Mouse (Mus musculus) midbrain, embryonic 12.5 days (tissue): ENCODE data around the gene Tbc1d8b. TPM values are rescaled to one million over a fixed set of nuclear protein-coding genes. Genes with fewer than 3 reads are reported as not detected.

Source experiments
- ATAC-seq: fragments of 200-750 bp; cut with Nextera tagmentation; 2 replicates; pipeline ENCODE4 v1.8.0; 2017; ENCODE audit warnings: low read depth, moderate TSS enrichment, moderate library complexity; ENCODE audit not compliant: low FRiP score
- H3K27ac ChIP-seq: fragments of 300-500 bp; sonication (generic); replicated peaks from 2 replicates; pipeline ENCODE4 v1.5.1; 2016; ENCODE audit warnings: mild to moderate bottlenecking
- H3K27me3 ChIP-seq: fragments of 300-500 bp; sonication (generic); 2 replicates; pipeline ENCODE4 v1.6.1; 2016; ENCODE audit warnings: mild to moderate bottlenecking
- H3K36me3 ChIP-seq: fragments of 300-500 bp; sonication (generic); 2 replicates; pipeline ENCODE4 v1.6.1; 2016
- H3K4me1 ChIP-seq: fragments of 300-500 bp; sonication (generic); 2 replicates; pipeline ENCODE4 v1.6.1; 2016
- H3K4me2 ChIP-seq: fragments of 300-500 bp; sonication (generic); replicated peaks from 2 replicates; pipeline ENCODE4 v1.6.1; 2016; ENCODE audit warnings: mild to moderate bottlenecking, moderate library complexity
- H3K4me3 ChIP-seq: fragments of 300-500 bp; sonication (generic); 2 replicates; pipeline ENCODE4 v1.5.1; 2016; ENCODE audit warnings: mild to moderate bottlenecking
- H3K9ac ChIP-seq: fragments of 300-500 bp; sonication (generic); replicated peaks from 2 replicates; pipeline ENCODE4 v1.6.1; 2016; ENCODE audit warnings: mild to moderate bottlenecking, moderate library complexity
- H3K9me3 ChIP-seq: fragments of 300-500 bp; sonication (generic); 2 replicates; pipeline ENCODE4 v1.6.1; 2016; ENCODE audit warnings: mild to moderate bottlenecking
- WGBS: fragments of 180-500 bp; shearing (Covaris S2); methylation state at CpG from one replicate; pipeline ENCODE4 v1.1.7; 2016; 5-methylcytosine and 5-hydroxymethylcytosine counted together
- polyA plus RNA-seq: library from polyadenylated mRNA; unstranded; fragments of >200 nt; fragmentation: Nextera tagmentation; extraction: Ambion mirVana; gene quantifications from 2 replicates; pipeline ENCODE4 v1.2.1, GENCODE M21; 2016

The Tbc1d8b gene
- polyA plus RNA-seq, result 1.1 and 1.6 TPM in 2 replicates

DNA sequence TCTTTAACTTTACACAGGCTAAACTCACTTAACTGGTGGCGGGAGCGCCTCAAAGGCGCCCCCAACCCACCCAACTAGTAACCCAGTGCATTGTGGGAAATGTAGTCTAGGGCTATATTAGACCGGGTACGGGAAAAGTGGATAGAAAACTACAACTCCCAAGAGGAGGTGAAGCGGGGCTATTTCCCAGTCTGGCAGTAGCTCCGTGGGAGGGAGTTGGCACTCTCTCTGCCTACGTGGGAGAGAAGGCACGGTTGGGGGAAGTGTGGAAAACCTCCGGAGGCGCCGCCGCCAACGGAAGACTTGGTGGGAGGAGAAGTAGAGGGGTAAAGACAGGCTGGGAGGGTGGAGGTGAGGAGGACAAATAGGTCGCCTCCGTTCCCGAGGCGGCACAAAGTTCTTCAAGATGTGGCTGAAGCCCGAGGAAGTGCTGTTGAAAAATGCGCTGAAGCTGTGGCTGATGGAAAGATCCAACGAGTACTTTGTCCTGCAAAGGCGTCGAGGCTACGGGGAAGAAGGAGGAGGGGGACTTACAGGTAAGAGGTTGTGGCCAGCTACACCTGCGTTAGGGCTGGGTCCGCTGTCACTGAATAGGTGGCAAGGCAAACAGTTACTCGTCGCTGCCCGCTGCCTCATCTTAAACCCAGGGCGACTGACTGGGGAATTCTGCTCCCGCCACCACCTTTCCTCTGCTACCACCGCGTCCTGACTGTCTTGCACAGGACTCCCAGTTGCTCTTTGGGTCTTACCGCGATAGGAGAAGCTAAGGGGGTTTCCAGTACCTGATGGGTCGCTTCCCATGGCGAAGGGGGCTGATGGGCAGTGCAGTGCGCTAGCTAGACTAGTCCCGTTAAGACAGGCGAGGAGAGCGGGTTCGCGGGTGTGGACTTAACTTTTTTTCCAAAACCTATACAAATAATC lies at the start of gene Tbc1d8b:
TSS of gene Tbc1d8b (plus strand) at position 222 of the 921 bp plus-strand sequence.
- Histone ChIP-seq H3K9ac (peak within 1 kb of the TSS; percentile 44), H3K9me3 (no peaks in the 10 kb centered on the region), H3K4me3 (peak within 1 kb of the TSS; percentile 49), H3K27me3 (peaks cover 14% of the 10 kb centered on the region), H3K36me3 (no peaks in the 10 kb centered on the region), H3K4me2 (peak within 1 kb of the TSS; percentile 69), H3K27ac (no peak within 1 kb of the TSS), H3K4me1 (no peaks in the 10 kb centered on the region)
- 17% methylated on average over 43 of the region's 43 CpGs for WGBS
- ATAC-seq, result peak; percentile 99

- no peak overlapping the region for H3K27ac ChIP-seq
- H3K9me3 ChIP-seq, result no peaks in the 10 kb centered on the region
- 84% methylated on average over 2 of the region's 2 CpGs for WGBS
- no peaks in the 10 kb centered on the region; the same call in 1 of the 2 replicates for H3K27me3 ChIP-seq
- no peak for ATAC-seq
- H3K4me3 ChIP-seq, result no peak overlapping the region
- H3K4me2 ChIP-seq, result no peak overlapping the region
- no peak overlapping the region for H3K9ac ChIP-seq
- H3K4me1 ChIP-seq, result no peaks in the 10 kb centered on the region
- H3K36me3 ChIP-seq, result no peaks in the 10 kb centered on the region
These were observed 45.1 kb upstream of the Tbc1d8b start for GRCm38 (mm10) chrX:139639744-139640143.

DNA sequence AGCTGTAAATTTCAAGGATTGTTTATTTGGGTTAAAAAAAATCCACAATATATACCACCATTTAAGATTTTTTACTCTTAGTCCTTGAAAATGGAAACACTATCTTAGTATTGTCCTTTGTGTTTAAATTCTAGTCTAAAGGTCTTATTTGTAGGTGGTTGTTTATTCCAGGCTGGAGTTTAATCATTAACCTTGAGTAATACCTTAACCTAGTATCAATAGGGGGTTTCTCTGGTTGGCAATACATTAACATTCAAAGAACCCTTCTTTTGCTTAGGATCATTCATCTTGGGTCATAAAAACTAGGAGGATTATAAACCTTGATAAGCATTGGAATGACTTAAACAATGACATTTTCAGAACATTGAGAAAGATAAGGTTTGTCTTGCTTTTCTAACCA lies 44.4 kb upstream of the Tbc1d8b start:
- H3K4me2 ChIP-seq, result no peak overlapping the region
- no peaks in the 10 kb centered on the region for H3K4me1 ChIP-seq
- H3K27ac ChIP-seq, result no peak overlapping the region
- no peaks in the 10 kb centered on the region; the same call in 1 of the 2 replicates for H3K27me3 ChIP-seq
- no peak for ATAC-seq
- H3K9ac ChIP-seq, result no peak overlapping the region
- no peaks in the 10 kb centered on the region for H3K36me3 ChIP-seq
- no peak overlapping the region for H3K4me3 ChIP-seq
- no peaks in the 10 kb centered on the region for H3K9me3 ChIP-seq

DNA sequence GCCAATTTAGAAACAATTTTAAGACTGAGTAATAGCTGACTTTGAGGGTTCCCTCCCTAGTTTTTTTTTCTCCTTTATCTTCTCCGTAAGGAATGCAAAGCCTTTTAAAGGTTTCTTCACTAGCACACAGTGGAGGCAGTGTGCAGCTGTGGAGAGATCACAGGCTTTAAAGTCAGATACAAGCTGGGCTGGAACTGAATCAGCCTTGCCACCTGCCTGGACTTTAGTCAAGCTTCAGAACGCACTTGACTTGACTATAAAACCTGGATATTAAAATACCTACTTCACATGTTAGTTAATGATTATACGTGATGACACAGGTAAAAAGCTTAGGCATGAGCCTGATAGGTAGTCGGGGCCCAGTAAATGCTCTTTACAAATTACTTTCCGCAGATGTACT lies 32.6 kb upstream of the Tbc1d8b start:
- Histone ChIP-seq H3K9ac (no peak overlapping the region), H3K4me2 (no peak overlapping the region), H3K36me3 (no peaks in the 10 kb centered on the region), H3K4me1 (no peaks in the 10 kb centered on the region), H3K27me3 (peaks cover 2% of the 10 kb centered on the region; the same call in 1 of the 2 replicates), H3K27ac (no peak overlapping the region), H3K4me3 (no peak overlapping the region), H3K9me3 (no peaks in the 10 kb centered on the region)
- no peak for ATAC-seq
- WGBS, result 79% methylated on average over 5 of the region's 5 CpGs

- Histone ChIP-seq H3K9me3 (no peaks in the 10 kb centered on the region), H3K4me3 (no peak overlapping the region), H3K9ac (no peak overlapping the region), H3K27ac (no peak overlapping the region), H3K36me3 (no peaks in the 10 kb centered on the region), H3K4me2 (no peak overlapping the region), H3K4me1 (no peaks in the 10 kb centered on the region), H3K27me3 (peaks cover 2% of the 10 kb centered on the region; the same call in 1 of the 2 replicates)
- no peak for ATAC-seq
- 96% methylated on average over 3 of the region's 3 CpGs for WGBS
These were observed 31.5 kb upstream of the Tbc1d8b start for GRCm38 (mm10) chrX:139653292-139653691.

- Histone ChIP-seq H3K9me3 (no peaks in the 10 kb centered on the region), H3K9ac (no peak overlapping the region), H3K36me3 (no peaks in the 10 kb centered on the region), H3K4me1 (no peaks in the 10 kb centered on the region), H3K4me2 (no peak overlapping the region), H3K4me3 (no peak overlapping the region), H3K27me3 (peaks cover 2% of the 10 kb centered on the region; the same call in 1 of the 2 replicates), H3K27ac (no peak overlapping the region)
- WGBS, result 81% methylated on average over 5 of the region's 5 CpGs
- no peak for ATAC-seq
These were observed 30.3 kb upstream of the Tbc1d8b start for GRCm38 (mm10) chrX:139654350-139655063.

- Histone ChIP-seq H3K9ac (no peak overlapping the region), H3K4me2 (no peak overlapping the region), H3K27ac (no peak overlapping the region), H3K4me3 (no peak overlapping the region), H3K36me3 (no peaks in the 10 kb centered on the region), H3K27me3 (no peaks in the 10 kb centered on the region), H3K4me1 (no peaks in the 10 kb centered on the region), H3K9me3 (no peaks in the 10 kb centered on the region)
- 36% methylated on average over 1 of the region's 1 CpGs for WGBS
- ATAC-seq, result no peak
These were observed 22.7 kb upstream of the Tbc1d8b start for GRCm38 (mm10) chrX:139662111-139662510.

DNA sequence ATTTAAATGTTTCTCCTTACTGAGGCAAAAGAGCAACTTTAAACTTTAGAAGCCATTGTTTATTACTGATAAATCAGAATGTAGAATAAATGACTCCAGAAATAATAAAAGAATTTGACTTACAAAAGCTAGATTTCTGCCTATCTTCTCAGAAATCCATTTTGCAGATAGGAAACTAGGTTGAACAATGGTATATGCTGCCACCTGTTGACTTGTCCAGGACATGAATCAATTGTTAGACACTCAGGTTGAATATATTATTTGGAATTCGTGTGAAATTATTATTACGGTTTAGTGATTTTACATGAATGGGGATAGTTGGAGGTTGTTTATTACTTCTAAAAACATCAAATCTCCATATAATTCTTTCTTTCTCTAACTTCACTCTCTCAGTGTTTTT lies 19.0 kb upstream of the Tbc1d8b start:
- Histone ChIP-seq H3K9ac (no peak overlapping the region), H3K27me3 (no peaks in the 10 kb centered on the region), H3K36me3 (no peaks in the 10 kb centered on the region), H3K9me3 (no peaks in the 10 kb centered on the region), H3K4me2 (no peak overlapping the region), H3K27ac (no peak overlapping the region), H3K4me1 (no peaks in the 10 kb centered on the region), H3K4me3 (no peak overlapping the region)
- no peak for ATAC-seq
- WGBS, result 61% methylated on average over 2 of the region's 2 CpGs

DNA sequence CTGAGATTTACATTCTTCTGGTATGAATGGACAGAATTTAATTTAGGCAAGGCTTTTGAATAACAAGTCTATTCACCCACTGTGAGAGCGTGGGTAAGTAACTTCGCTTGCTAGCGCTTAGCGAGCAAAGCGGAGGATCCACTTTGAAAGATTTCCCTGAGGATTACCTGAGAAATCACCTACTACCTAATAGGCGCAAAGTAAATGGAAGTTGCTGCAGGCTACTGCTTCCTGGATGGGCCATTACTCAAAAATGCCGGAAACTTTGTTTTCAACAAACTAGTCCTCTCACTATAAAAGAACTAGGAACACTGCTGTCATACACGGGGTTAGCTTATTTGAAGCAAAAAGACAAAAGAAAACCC lies 404 bp upstream of the Tbc1d8b start:
- Histone ChIP-seq H3K4me2 (peak overlapping the region; percentile 69), H3K4me3 (peak overlapping the region; percentile 49), H3K27me3 (peaks cover 14% of the 10 kb centered on the region), H3K9ac (no peak overlapping the region), H3K4me1 (no peaks in the 10 kb centered on the region), H3K27ac (no peak overlapping the region), H3K9me3 (no peaks in the 10 kb centered on the region), H3K36me3 (no peaks in the 10 kb centered on the region)
- WGBS, result 30% methylated on average over 8 of the region's 8 CpGs
- peak; percentile 8; the same call in 1 of the 2 replicates for ATAC-seq

- H3K4me3 ChIP-seq, result no peak within 1 kb of the TSS
- ATAC-seq, result no peak
- no peak within 1 kb of the TSS for H3K4me2 ChIP-seq
- 0 out of 2 replicates have a peak, but pooled peaks cover 4% of the 10 kb centered on the region for H3K27me3 ChIP-seq
- no peaks in the 10 kb centered on the region for H3K4me1 ChIP-seq
- H3K9me3 ChIP-seq, result no peaks in the 10 kb centered on the region
- no peak within 1 kb of the TSS for H3K9ac ChIP-seq
- no peaks in the 10 kb centered on the region for H3K36me3 ChIP-seq
- WGBS, result 94% methylated on average over 8 of the region's 8 CpGs
- no peak within 1 kb of the TSS for H3K27ac ChIP-seq
These were observed 29.6 kb downstream of the Tbc1d8b start, which contains the start of gene Gm15013 for GRCm38 (mm10) chrX:139714381-139714780. Gm15013 (minus strand) TSS chrX:139714481.

- Histone ChIP-seq H3K9me3 (no peaks in the 10 kb centered on the region), H3K9ac (no peak overlapping the region), H3K27ac (no peak overlapping the region), H3K4me2 (no peak overlapping the region), H3K4me1 (no peaks in the 10 kb centered on the region), H3K36me3 (no peaks in the 10 kb centered on the region), H3K27me3 (peaks cover 4% of the 10 kb centered on the region), H3K4me3 (no peak overlapping the region)
- 92% methylated on average over 2 of the region's 2 CpGs for WGBS
- no peak for ATAC-seq
These were observed 37.6 kb downstream of the Tbc1d8b start for GRCm38 (mm10) chrX:139722350-139722749.

DNA sequence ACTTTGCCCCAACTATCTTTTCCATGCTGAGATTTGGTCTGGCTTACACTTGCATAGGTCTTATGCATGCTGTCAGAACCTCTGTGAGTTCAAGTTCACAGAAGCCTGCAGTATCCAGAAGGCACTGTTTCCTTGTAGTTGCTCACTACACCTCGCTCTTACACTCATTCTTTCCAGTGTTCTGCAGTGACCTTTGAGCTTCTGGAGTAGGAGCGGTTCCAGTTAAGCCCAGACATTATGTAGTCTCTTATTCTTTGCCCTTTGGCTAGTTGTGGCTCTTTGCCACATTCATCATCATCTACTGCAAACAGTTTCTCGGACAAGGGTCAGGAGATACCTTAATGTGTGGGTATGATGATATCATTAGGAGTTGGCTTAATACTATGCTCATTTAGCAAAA lies 45.7 kb downstream of the Tbc1d8b start:
- H3K4me1 ChIP-seq, result no peaks in the 10 kb centered on the region
- no peak overlapping the region for H3K4me2 ChIP-seq
- no peak for ATAC-seq
- no peak overlapping the region for H3K4me3 ChIP-seq
- H3K27me3 ChIP-seq, result peaks cover 5% of the 10 kb centered on the region; the same call in 1 of the 2 replicates
- no peak overlapping the region for H3K27ac ChIP-seq
- WGBS, result 77% methylated on average over 3 of the region's 3 CpGs
- no peaks in the 10 kb centered on the region for H3K36me3 ChIP-seq
- no peak overlapping the region for H3K9ac ChIP-seq
- no peaks in the 10 kb centered on the region for H3K9me3 ChIP-seq
